Mouse (Mus musculus): ENCODE data around the gene Gm20388.

The Gm20388 gene

DNA sequence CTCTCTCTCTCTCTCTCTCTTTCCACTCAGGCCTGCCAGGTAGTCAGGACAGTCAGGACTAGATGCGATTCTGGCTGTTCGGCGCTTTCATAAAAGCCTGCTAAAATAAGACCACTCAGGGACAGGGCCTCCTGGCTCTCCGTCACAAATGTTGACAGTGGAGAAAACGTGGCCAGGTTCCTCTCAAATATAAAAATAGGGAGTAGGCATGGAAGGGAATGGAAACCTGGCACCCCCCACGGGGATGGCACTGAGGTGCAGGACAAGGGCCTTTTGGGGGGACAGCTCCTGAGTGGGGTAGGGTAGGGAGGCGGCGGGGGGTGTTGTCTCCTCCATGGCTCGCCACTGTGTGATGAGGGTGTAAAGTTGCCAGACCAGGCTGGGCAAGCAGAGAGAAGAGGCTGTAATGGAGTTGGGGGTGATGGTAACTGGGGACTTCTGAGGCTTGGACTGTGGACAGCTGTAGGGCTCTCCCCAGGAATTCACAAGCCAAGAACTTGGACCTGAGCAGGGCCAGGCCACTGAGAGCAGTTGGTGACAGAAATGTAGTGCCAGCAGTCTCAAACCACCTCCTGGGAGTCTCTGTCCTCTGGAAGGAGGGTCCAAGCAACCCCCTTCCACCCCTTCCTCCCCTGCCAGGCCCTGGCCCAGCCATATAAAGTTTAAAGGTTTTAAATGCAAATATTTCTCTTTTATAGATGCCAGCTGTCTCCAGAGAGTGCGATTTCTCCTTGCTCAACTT is 621.3 kb downstream of the Gm20388 start:
- DNase-seq (ENCODE audit: low spot score) = no peak

GRCm38 (mm10) chr8:120532517-120533215 is 622.0 kb downstream of the Gm20388 start:
- peak; percentile 55 for DNase-seq (ENCODE audit: low spot score)

DNA sequence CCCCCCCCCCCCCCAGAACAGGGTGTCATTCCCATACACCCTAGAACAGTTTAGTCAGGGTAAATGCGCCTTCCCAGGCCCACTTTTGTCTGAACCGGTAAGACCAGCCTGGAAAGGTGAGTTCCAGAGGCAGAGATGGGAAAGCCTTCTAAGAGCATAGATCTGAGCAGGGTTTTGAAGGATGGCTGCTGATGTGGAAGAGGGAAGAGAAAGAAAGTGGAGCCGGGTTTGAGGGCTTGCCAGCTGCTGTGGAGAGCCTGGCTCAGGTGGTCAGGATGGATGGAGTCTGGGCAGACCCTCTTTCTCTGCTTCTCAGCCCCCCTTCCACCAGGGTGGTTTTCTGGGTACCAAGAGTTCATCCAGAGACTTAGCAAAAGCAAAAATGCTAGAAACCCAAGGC is 622.7 kb downstream of the Gm20388 start:
- DNase-seq (ENCODE audit: low spot score) = no peak

- DNase-seq (ENCODE audit: low spot score) = no peak
Measured at GRCm38 (mm10) chr8:120534080-120534479, 623.4 kb downstream of the Gm20388 start.

GRCm38 (mm10) chr8:120534504-120535368 is 624.1 kb downstream of the Gm20388 start:
- peak; percentile 97 for DNase-seq (ENCODE audit: low spot score)

DNA sequence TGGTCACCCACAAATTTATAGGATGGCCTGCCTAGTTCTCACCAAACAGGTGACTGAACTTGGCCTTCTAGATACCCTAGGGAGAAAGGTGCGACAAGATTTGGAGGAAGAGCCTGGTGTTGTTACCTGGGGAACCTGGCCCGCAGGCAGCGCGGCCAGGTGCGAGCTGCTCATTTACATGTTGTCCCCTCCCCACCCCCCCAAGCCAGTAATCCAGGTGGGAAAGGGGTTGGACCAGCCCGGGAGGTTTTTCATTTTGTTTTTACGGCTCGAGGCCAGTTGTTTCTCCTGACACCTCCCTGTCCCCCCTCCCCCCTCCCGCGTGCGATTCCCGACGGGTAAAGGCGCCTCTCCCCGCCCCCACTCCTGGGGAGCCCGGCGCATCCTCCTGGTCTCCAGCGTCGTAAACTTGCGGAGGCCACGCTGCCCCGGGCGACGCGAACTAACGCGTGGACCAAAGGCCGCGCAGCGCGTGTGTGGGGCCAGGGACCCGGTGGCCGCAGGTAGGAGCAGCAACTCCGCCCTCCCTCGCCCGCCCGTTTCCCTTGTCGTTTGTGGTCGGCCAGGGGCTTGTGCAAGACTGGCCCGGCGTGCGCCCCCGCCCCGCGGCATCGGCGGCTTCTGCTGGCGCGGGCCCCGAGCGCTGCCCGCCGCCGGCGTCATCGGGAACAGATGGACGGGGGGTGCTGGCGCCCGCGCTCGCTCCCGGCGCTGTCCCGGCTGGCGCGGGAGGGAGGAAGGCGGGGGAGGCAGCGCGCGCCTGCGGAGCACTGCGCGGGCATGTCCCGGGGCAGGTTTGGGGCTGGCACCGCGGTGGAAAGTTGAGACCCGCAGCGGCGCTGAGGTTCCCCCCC is 625.0 kb downstream of the Gm20388 start:
- no peak for DNase-seq (ENCODE audit: low spot score)

DNA sequence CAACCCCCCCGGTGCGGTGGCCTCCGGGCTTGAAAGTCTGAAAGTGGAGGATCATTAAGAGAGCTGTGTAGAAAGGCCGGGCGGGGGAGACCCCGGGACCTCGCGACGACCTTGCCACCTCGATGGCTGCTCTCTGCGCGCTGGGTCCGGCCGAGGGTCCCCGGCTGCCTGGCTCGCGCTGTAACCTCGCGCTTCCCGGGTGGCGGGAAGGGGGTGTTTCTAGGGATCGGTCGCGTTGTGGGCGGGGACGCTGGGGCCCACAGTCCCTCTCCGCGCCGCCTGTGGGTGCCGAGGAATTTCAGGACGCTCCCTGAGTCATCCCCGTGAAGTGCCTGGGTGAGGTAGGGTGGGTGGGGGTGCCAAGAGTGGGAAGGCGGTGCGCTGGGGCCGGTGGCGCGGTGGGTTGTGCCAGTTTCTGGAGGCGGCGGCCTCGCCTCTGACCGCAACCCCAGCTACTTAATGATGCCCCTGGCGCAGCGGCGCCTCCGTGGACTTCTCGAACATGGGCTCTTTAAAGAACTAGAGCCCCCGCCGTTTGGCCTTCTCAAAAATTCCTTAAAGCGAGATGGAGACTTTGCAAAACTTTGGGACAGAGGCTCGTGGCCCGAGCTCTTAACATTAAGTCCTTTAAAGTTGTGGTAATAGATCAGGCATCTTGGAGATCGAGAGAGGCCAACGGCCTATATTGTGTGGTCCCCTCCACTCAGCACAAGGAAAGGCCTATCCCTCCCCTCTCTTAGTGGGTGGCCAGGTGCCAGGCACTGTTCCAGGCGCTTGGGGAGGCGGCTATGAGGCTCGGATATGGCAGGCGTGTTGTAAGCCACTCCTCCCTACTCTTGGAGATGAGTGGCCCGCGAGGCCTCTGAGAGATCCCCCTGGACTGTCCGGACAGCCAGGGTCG is 625.9 kb downstream of the Gm20388 start:
- DNase-seq (ENCODE audit: low spot score) = no peak

- peak; percentile 90 for DNase-seq (ENCODE audit: low spot score)
Measured at GRCm38 (mm10) chr8:120537207-120537817, 626.7 kb downstream of the Gm20388 start.

- peak; percentile 80 for DNase-seq (ENCODE audit: low spot score)
Measured at GRCm38 (mm10) chr8:120537818-120538396, 627.3 kb downstream of the Gm20388 start.

DNA sequence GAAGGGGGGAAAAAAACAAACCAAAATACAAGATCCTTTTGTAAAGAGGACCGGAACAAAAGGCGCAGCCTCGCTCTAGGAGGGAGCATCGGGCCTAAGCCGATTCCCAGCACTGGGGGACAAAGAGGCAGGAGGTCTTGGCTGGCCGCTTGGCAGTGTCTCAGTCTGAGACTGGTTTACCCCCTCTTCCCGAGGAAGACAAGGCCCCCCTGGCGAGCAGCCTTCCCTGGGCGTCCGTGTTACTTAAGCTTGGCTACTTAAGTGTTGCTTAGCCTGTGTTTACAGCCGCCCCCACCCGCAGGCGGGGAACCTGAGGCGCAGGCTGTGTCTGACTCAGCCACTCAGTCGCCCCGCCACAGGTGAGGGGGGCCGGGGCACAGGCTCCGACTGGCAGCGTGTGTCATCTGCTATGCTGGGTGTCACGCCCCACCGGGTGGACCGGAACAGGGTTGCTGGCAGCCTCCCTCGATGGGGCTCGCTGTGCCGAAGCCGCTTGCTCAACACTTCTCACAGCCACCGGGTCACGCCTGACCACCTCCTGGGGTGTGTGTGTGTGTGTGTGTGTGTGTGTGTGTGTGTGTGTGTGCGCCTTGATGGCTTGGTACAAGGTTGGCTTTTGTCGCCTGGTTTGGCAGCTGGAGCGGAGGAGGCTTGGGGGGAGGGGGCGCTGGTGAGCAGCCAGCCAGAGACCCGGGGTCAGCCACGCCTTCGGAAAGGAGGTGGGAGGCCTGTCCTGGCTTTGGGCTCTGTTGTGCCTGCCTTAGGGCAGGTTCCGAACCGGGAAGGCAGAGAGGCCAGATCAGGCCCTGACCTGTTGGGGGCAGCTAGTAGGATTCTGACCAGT is 628.0 kb downstream of the Gm20388 start:
- DNase-seq (ENCODE audit: low spot score) = peak; percentile 83

- no peak for DNase-seq (ENCODE audit: low spot score)
Measured at GRCm38 (mm10) chr8:120539381-120539774, 628.7 kb downstream of the Gm20388 start.

GRCm38 (mm10) chr8:120539775-120540625 is 629.4 kb downstream of the Gm20388 start:
- no peak for DNase-seq (ENCODE audit: low spot score)

DNA sequence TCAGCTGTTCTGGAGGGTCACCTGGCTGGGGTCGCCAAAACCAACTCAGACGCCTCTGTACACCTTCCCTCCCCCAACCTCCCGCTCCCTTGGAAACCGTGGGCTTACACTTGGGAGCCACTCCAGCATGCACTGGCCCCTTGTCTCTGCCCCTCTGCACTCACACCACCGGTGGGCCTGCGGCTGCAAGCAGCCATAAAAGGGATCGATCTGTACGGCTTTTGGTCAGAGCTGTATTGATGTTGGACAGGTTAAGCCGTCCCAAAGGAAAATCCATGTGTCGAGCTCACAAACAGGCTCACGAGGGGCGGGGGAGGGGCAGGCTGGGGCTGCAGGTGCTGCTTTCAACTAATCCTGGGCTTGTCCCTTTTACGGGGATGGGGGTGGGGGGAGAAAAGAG is 632.4 kb downstream of the Gm20388 start:
- no peak for DNase-seq (ENCODE audit: low spot score)

- no peak for DNase-seq (ENCODE audit: low spot score)
Measured at GRCm38 (mm10) chr8:120543416-120544055, 632.9 kb downstream of the Gm20388 start.

GRCm38 (mm10) chr8:120544155-120544554 is 633.5 kb downstream of the Gm20388 start:
- DNase-seq (ENCODE audit: low spot score) = no peak

- DNase-seq (ENCODE audit: low spot score) = no peak
Measured at GRCm38 (mm10) chr8:120547562-120547961, 636.9 kb downstream of the Gm20388 start.

DNA sequence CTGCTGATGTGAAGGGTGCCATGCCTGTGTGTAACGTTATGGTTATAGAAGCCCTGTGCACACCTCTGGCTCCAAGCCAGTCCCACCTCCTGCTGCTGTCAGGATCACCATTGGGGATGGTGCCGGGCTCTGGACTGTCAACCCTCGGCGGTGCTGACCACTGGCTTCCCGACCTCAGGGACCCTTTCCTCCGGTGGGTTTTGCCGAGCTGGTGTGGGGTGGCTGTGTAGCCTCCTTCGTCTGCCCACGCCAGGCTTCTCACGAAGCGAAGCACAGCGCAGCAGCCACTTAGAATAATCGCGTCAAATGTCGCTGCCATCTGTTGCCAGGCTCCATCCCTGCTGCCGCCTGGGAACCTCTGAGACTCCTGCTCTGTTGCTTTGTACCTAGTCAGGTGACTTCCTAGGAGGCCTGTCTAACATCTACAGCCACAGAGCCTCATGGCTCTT is 637.7 kb downstream of the Gm20388 start:
- DNase-seq (ENCODE audit: low spot score) = no peak
